Mouse (Mus musculus) kidney, embryonic 14.5 days (tissue): Measurements from ENCODE around the gene Cbx8. TPM values are rescaled to one million over a fixed set of nuclear protein-coding genes. Genes with fewer than 3 reads are reported as not detected.

ENCODE experiments used
- ATAC-seq: fragments of 200-750 bp; cut with Nextera tagmentation; 2 replicates; pipeline ENCODE4 v1.8.0; 2017; ENCODE audit warnings: moderate number of reproducible peaks, mild to moderate bottlenecking, moderate TSS enrichment, moderate library complexity; ENCODE audit not compliant: low FRiP score, low TSS enrichment
- H3K27ac ChIP-seq: fragments of 300-500 bp; sonication (generic); 2 replicates; pipeline ENCODE4 v1.5.1; 2014; ENCODE audit warnings: low read depth, mild to moderate bottlenecking, low read length, moderate library complexity, mixed read lengths
- H3K27me3 ChIP-seq: fragments of 300-500 bp; sonication (generic); 2 replicates; pipeline ENCODE4 v1.6.1; 2014; ENCODE audit warnings: mild to moderate bottlenecking, low read length; ENCODE audit not compliant: control insufficient read depth, insufficient read depth
- H3K36me3 ChIP-seq: fragments of 300-500 bp; sonication (generic); 2 replicates; pipeline ENCODE4 v1.6.1; 2014; ENCODE audit warnings: low read length, mixed read lengths; ENCODE audit not compliant: control insufficient read depth, insufficient read depth
- H3K4me1 ChIP-seq: fragments of 300-500 bp; sonication (generic); 2 replicates; pipeline ENCODE4 v1.6.1; 2014; ENCODE audit warnings: low read length, mixed read lengths; ENCODE audit not compliant: control insufficient read depth, insufficient read depth
- H3K4me2 ChIP-seq: fragments of 300-500 bp; sonication (generic); replicated peaks from 2 replicates; pipeline ENCODE4 v1.6.1; 2014; ENCODE audit warnings: low read depth, mild to moderate bottlenecking, low read length
- H3K4me3 ChIP-seq: fragments of 300-500 bp; sonication (generic); 2 replicates; pipeline ENCODE4 v1.5.1; 2014; ENCODE audit warnings: mild to moderate bottlenecking, low read length
- H3K9ac ChIP-seq: fragments of 300-500 bp; sonication (generic); 2 replicates; pipeline ENCODE4 v1.6.1; 2014; ENCODE audit warnings: low read depth, mild to moderate bottlenecking, low read length, moderate library complexity
- H3K9me3 ChIP-seq: fragments of 300-500 bp; sonication (generic); 2 replicates; pipeline ENCODE4 v1.6.1; 2016; ENCODE audit warnings: low read length; ENCODE audit not compliant: control insufficient read depth
- WGBS: fragments of 180-500 bp; shearing (Covaris S2); extraction: QIAGEN DNeasy Blood & Tissue Kit; methylation state at CpG from one replicate; pipeline ENCODE4 v1.1.7; 2014; 5-methylcytosine and 5-hydroxymethylcytosine counted together
- polyA plus RNA-seq: library from polyadenylated mRNA; unstranded; fragments of >200 nt; fragmentation: Nextera tagmentation; extraction: Ambion mirVana; gene quantifications from 2 replicates; pipeline ENCODE4 v1.2.1, GENCODE M21; 2014

The Cbx8 gene
- 7.8 and 10.9 TPM in 2 replicates for polyA plus RNA-seq

DNA sequence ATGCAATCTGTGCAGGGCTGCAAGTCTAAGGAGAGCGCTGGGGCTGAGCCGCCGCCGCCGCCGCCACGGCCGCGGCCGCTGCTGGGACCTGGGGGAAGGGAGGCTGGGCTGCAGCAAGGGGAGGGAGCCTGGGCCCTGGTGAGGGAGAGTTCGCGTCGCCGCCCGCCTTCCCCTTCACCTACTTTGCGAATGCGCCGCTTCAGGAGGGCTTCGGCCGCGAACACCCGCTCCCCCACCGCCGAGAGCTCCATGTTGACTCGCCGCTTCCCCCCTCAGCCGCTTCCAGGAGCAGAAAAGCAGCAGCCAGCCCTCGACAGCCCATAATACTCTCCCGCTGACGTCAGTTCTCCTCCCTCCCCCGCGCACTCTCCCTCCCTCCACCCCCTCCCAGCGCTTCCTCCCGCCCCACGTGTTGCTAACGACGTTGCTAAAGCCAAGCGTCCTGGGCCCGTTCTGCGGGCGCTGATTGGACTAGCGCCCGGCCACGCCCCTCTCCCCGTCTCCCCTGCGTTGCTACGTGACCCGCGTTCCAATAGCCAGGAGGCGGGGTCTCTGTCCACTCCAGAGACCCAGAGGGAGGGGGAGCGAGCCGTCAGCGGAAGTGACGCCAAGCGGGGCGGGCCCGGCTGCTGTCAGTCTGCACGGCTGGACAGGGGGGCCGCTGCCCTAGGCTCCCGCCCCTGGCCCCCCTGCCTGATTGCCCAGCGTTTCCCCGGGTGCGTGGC, at the start of gene Cbx8:
TSS of gene Cbx8 (minus strand) at position 370 of the 725 bp plus-strand sequence.
- Histone ChIP-seq H3K27me3 (peaks cover 74% of the 10 kb centered on the region), H3K4me2 (peak within 1 kb of the TSS; percentile 99), H3K4me1 (peaks cover 34% of the 10 kb centered on the region), H3K27ac (peak within 1 kb of the TSS; percentile 62), H3K4me3 (peak within 1 kb of the TSS; percentile 77), H3K9me3 (no peaks in the 10 kb centered on the region), H3K9ac (peak within 1 kb of the TSS; percentile 83), H3K36me3 (0 out of 2 replicates have a peak, but pooled peaks cover 4% of the 10 kb centered on the region)
- WGBS: under 1% methylated on average over 58 of the region's 63 CpGs
- peak; percentile 93 for ATAC-seq

DNA sequence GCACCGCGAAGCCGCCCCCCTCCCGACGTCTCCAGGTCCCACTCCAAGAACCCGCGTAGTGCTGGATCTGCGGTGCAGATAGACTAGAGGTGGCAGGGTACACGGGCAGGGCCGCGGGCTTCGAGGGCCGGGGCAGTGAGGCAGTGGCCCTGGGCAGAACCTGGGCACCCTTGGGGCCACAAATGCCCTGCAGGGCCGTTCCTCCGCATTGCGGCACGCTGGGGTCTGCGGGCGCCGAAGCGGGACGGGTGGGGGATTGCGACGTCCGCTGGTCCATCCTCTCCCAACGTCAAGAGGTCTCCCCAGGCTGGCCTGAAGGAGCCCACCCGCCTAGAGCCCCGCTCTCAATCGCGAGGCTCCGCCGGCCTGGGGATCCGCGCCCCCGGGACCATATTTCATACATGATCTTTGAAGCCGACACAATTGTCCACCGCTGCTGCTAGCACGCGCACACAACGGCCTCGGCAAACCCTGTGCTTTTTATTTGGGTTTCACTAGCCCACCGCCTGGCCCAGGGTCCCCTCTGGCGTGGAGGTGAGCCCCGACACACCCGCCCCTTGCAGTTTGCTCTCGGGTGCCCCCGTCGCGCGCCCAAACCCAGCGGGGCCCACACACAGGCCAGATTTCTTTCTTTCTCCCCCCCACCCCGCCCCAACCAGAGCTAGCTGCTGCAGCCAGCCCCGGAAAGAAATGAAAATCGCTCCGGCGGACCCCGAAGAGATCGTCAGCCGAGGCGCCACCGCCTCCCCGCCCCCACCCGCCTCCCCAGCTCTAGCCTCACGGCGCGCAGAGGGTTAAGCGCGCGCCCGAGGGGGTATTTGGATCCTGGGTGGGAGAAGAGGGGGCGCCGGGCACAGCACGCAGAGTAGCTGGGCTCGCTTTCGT, 49.5 kb upstream of the Cbx8 start:
- no peak overlapping the region for H3K27ac ChIP-seq
- H3K4me1 ChIP-seq: peaks cover 27% of the 10 kb centered on the region
- no peaks in the 10 kb centered on the region for H3K9me3 ChIP-seq
- WGBS: under 1% methylated on average over 66 of the region's 75 CpGs
- peaks cover 39% of the 10 kb centered on the region for H3K27me3 ChIP-seq
- no peaks in the 10 kb centered on the region for H3K36me3 ChIP-seq
- peak overlapping the region; percentile 98 for H3K4me2 ChIP-seq
- peak overlapping the region; percentile 52 for H3K4me3 ChIP-seq
- peak overlapping the region; percentile 59 for H3K9ac ChIP-seq
- no peak for ATAC-seq

DNA sequence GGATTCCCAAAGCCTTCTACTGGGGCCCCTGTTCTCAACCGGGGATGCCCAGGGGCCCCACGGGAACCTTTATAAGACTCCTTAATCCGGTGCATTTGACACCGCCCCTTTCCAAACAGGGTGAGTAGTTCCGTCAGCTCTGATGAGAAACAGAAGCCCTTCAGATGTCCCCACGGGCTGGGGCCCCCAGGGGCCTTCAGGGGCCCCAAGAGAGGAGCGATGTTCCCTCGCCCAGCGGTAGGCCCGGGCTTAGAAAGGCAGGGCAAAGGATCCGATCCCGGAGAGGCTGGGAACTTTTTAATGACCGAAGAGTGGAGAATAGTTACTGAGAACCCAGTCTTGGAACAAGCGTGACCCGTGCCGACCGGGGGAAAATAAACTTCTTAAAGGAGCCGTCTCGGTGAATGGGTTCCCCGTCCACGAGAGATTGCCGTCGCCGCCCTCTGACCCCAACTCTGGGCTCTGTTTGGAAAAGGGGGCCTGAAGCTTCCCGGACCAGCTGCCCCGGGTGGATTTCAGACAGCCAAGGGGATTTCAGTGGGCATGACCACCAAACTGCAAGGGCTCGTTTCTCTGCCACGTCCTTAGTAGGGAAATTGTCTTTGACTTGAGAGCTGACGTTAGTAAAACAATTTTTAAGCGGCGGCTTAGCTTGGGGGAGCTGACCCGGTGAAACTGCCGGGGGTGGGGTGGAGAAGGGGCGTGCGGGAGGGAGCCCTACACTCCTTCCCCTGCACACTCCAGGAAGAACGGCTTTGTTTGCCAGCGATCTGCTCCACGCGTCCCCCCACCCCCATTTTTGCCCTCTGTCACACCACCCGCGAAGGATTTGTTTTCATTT, 48.7 kb upstream of the Cbx8 start:
- Histone ChIP-seq H3K9ac (peak overlapping the region; percentile 59; the same call in 1 of the 2 replicates), H3K9me3 (no peaks in the 10 kb centered on the region), H3K27me3 (peaks cover 39% of the 10 kb centered on the region), H3K4me3 (peak overlapping the region; percentile 52), H3K4me2 (peak overlapping the region; percentile 98), H3K36me3 (no peaks in the 10 kb centered on the region), H3K4me1 (peaks cover 31% of the 10 kb centered on the region), H3K27ac (no peak overlapping the region)
- ATAC-seq: no peak
- under 1% methylated on average over 41 of the region's 41 CpGs for whole genome bisulfite sequencing

DNA sequence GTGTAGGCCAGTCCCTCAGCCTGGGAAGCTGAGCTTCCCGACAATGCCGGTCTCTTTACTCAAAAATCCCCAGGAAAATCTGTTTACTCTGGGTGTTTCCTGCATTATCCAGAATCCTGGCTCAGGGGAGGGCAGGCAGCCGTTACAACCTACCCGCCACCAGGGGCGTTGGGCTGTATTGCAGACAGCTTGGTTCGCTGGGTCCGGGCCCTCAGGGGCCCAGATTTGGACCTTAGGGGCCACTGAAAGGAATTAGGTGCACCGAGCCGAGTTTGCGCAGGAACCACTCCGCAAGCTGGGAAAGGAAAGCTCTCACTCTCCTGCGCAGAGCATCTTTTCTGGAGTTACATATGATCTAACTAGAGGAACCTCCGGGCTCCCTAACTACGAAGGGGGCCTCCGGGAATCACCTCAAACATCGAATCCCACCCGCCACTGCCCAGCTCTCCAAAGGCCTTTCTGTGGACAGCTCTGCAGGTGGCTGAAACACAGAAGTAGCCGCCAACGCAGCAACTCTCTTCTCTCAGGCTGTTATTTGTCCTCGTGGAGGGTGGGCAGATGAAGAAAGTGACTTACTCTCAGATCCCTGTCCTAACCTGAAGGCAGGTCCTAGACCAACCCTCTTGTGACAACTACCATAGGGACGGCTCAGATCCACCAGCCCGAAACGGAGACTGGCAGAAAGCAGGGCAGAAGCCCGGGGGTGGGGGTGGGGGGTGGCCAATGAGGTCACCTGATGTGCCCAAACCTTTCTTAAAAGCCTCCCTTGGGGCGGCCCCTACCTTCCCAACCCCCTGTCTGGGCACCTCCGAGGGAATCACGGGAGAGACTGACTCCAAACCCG, 47.8 kb upstream of the Cbx8 start:
- H3K4me1 ChIP-seq: peaks cover 39% of the 10 kb centered on the region
- no peaks in the 10 kb centered on the region for H3K9me3 ChIP-seq
- peaks cover 39% of the 10 kb centered on the region for H3K27me3 ChIP-seq
- H3K36me3 ChIP-seq: no peaks in the 10 kb centered on the region
- no peak overlapping the region for H3K9ac ChIP-seq
- H3K4me2 ChIP-seq: no peak overlapping the region
- ATAC-seq: no peak
- H3K27ac ChIP-seq: no peak overlapping the region
- peak overlapping the region; percentile 52; the same call in 1 of the 2 replicates for H3K4me3 ChIP-seq
- WGBS: 2% methylated on average over 28 of the region's 28 CpGs

DNA sequence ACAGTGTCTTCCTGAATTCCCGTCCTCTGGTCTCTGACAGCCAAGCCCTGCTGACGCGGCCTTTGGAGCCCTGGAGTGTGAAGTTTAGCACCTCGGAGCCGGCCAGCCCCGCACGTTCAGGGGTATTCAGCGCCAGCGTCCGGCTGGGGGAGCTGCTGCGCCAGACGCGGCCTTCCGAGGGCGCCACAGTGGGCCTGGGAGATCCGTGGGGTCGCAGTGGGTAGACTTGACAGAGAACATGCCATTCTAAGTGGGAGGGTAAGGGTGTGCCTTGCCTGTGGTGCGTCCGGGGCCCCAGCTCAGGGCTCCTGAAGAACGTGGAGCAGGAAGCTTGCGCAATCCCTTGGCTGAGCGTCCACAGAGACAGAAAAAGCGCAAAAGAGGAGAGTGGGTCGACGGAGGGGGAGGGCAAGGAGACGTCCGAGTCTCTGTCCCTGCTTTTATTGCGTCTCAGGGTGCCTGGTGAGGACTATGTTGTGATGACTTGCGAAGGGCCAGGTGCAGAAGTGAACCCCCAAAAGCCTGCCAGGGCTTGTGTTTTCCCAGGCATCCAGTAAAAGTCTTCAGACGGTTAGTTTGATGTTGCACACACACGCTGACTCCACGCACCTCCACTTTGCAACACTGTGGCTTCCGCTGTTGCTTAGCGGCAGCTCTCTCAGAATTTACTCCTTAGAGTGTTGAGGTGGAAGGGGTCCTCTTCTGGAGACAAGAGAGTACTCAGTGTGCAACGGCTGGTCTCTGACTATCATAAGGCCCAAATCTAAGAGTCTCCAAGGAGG, 46.7 kb upstream of the Cbx8 start:
- no peak overlapping the region for H3K27ac ChIP-seq
- H3K4me1 ChIP-seq: peaks cover 50% of the 10 kb centered on the region
- no peak overlapping the region for H3K9ac ChIP-seq
- ATAC-seq: no peak
- H3K27me3 ChIP-seq: peaks cover 43% of the 10 kb centered on the region
- H3K36me3 ChIP-seq: peaks cover under 1% of the 10 kb centered on the region; the same call in 1 of the 2 replicates
- no peaks in the 10 kb centered on the region for H3K9me3 ChIP-seq
- peak overlapping the region; percentile 8; the same call in 1 of the 2 replicates for H3K4me2 ChIP-seq
- WGBS: 2% methylated on average over 35 of the region's 35 CpGs
- H3K4me3 ChIP-seq: no peak overlapping the region; the same call in 1 of the 2 replicates

DNA sequence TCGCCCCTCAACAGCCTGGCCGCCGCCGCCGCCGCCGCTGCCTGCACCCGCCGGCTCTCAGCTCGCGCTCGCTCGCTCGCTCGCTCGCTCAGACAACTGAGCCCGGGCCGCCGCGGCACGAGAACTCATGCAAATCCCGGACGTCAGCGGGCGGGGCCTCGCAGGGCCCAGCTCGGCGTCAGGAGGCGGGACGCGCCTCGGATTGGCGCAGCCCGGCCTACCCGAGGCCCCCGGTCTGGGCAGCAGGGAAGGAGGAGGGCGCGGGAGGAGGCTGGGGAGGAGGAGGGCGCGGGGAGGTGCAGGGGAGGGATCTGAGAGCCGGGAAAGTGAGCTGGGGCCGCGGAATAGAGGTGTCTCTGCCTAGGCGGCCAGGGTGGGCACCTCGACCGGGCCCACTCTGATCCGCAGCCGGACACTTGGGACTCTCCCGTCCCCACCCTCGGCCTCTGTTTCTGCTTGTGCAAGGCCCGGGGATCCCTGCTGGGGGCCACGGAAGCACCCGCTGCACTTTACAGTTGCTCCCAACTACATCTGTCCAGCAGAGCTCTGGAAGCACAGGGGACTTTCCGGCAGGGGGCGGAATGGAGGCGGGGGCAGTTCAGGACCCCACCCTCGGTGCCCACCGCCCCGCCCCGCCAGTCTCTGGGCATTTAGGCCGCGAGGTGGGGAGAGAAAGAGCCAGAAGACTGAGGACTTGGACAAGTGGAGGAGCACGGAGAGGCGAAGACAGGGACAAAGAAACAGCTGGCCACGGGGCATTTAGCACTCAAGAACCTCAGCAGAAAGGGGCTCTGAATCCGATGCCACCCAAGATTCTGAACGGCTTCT, 45.6 kb upstream of the Cbx8 start, which contains the start of gene Cbx4:
TSS of gene Cbx4 (minus strand) at position 78 of the 828 bp plus-strand sequence.
- Histone ChIP-seq H3K27me3 (peaks cover 54% of the 10 kb centered on the region), H3K9me3 (no peaks in the 10 kb centered on the region), H3K4me3 (peak within 1 kb of the TSS; percentile 89), H3K27ac (peak within 1 kb of the TSS; percentile 99), H3K36me3 (peaks cover 12% of the 10 kb centered on the region), H3K9ac (peak within 1 kb of the TSS; percentile 91), H3K4me1 (peaks cover 56% of the 10 kb centered on the region), H3K4me2 (peak within 1 kb of the TSS; percentile 68)
- WGBS: under 1% methylated on average over 56 of the region's 67 CpGs
- ATAC-seq: peak; percentile 84
